Mouse (Mus musculus) forebrain, embryonic 12.5 days (tissue): ENCODE measurements at regions not wholly inside any gene's neighbourhood (a gene's known extent, or its start where the extent isn't known, plus 50 kb on each side); places are given as distances from the start of the nearest gene placed in this dataset.

ENCODE experiments used
- ATAC-seq: fragments of 200-750 bp; cut with Nextera tagmentation; 2 replicates; pipeline ENCODE4 v1.8.0; 2017; ENCODE audit warnings: moderate TSS enrichment; ENCODE audit not compliant: low FRiP score
- H3K27ac ChIP-seq: fragments of 300-500 bp; sonication (generic); 2 replicates; pipeline ENCODE4 v1.5.1; 2016; ENCODE audit warnings: mild to moderate bottlenecking
- H3K27me3 ChIP-seq: fragments of 300-500 bp; sonication (generic); 2 replicates; pipeline ENCODE4 v1.6.1; 2016; ENCODE audit warnings: mild to moderate bottlenecking
- H3K36me3 ChIP-seq: fragments of 300-500 bp; sonication (generic); replicated peaks from 2 replicates; pipeline ENCODE4 v1.6.1; 2016; ENCODE audit warnings: mild to moderate bottlenecking
- H3K4me1 ChIP-seq: fragments of 300-500 bp; sonication (generic); 2 replicates; pipeline ENCODE4 v1.6.1; 2016
- H3K4me2 ChIP-seq: fragments of 300-500 bp; sonication (generic); 2 replicates; pipeline ENCODE4 v1.6.1; 2016; ENCODE audit warnings: mild to moderate bottlenecking, moderate library complexity
- H3K4me3 ChIP-seq: fragments of 300-500 bp; sonication (generic); replicated peaks from 2 replicates; pipeline ENCODE4 v1.5.1; 2016; ENCODE audit warnings: mild to moderate bottlenecking
- H3K9ac ChIP-seq: fragments of 300-500 bp; sonication (generic); 2 replicates; pipeline ENCODE4 v1.6.1; 2016; ENCODE audit warnings: mild to moderate bottlenecking
- H3K9me3 ChIP-seq: fragments of 300-500 bp; sonication (generic); 2 replicates; pipeline ENCODE4 v1.6.1; 2016
- WGBS: fragments of 180-500 bp; shearing (Covaris S2); methylation state at CpG from one replicate; pipeline ENCODE4 v1.1.7; 2016; 5-methylcytosine and 5-hydroxymethylcytosine counted together

GRCm38 (mm10) chr6:143595486-143595885, 428.5 kb downstream of the Etnk1 start:
- Histone ChIP-seq H3K9me3 (no peaks in the 10 kb centered on the region), H3K27me3 (no peaks in the 10 kb centered on the region), H3K4me2 (no peak overlapping the region), H3K4me3 (no peak overlapping the region), H3K36me3 (no peaks in the 10 kb centered on the region), H3K9ac (no peak overlapping the region), H3K4me1 (no peaks in the 10 kb centered on the region), H3K27ac (no peak overlapping the region)
- no peak for ATAC-seq
- 34% methylated on average over 2 of the region's 2 CpGs for WGBS

DNA sequence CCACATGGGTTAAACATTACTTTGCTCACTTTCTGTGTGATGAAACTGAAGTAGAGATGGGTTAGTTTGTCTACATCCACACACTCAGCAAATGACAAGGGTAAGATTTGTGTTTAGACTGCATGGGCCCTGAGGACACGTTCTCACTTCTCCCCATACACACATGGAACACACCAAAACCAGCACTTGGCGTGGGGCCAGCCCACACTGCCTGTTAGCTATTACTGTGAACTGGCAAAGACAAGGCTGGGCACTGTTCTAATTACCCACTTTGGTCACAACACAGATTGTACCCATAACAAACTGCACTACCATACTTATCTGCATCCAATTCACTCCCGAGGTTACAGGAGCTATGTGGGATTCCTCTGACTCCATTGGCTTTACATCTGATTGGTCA, 430.4 kb downstream of the Etnk1 start:
- ATAC-seq: no peak
- H3K27ac ChIP-seq: no peak overlapping the region

GRCm38 (mm10) chr6:143598916-143599315, 431.9 kb downstream of the Etnk1 start:
- Histone ChIP-seq H3K4me1 (no peaks in the 10 kb centered on the region), H3K27ac (no peak overlapping the region)
- 87% methylated on average over 4 of the region's 4 CpGs for WGBS

More for the DNA sequence above, 430.4 kb downstream of the Etnk1 start:
- Histone ChIP-seq H3K4me1 (no peaks in the 10 kb centered on the region), H3K27me3 (no peaks in the 10 kb centered on the region), H3K9ac (no peak overlapping the region), H3K4me3 (no peak overlapping the region), H3K36me3 (no peaks in the 10 kb centered on the region), H3K4me2 (no peak overlapping the region), H3K9me3 (no peaks in the 10 kb centered on the region)
- 80% methylated on average over 3 of the region's 3 CpGs for WGBS

GRCm38 (mm10) chr6:143609100-143609499, 442.1 kb downstream of the Etnk1 start:
- Histone ChIP-seq H3K9me3 (no peaks in the 10 kb centered on the region), H3K4me2 (no peak overlapping the region), H3K36me3 (no peaks in the 10 kb centered on the region), H3K4me1 (no peaks in the 10 kb centered on the region), H3K4me3 (no peak overlapping the region), H3K27me3 (0 out of 2 replicates have a peak, but pooled peaks cover 5% of the 10 kb centered on the region), H3K9ac (no peak overlapping the region), H3K27ac (no peak overlapping the region)
- no peak for ATAC-seq
- WGBS: 76% methylated on average over 1 of the region's 1 CpGs

More at GRCm38 (mm10) chr6:143598916-143599315, 431.9 kb downstream of the Etnk1 start:
- no peaks in the 10 kb centered on the region for H3K9me3 ChIP-seq
- H3K4me3 ChIP-seq: no peak overlapping the region
- no peak overlapping the region for H3K4me2 ChIP-seq
- no peak for ATAC-seq
- no peak overlapping the region for H3K9ac ChIP-seq
- H3K27me3 ChIP-seq: no peaks in the 10 kb centered on the region
- no peaks in the 10 kb centered on the region for H3K36me3 ChIP-seq

DNA sequence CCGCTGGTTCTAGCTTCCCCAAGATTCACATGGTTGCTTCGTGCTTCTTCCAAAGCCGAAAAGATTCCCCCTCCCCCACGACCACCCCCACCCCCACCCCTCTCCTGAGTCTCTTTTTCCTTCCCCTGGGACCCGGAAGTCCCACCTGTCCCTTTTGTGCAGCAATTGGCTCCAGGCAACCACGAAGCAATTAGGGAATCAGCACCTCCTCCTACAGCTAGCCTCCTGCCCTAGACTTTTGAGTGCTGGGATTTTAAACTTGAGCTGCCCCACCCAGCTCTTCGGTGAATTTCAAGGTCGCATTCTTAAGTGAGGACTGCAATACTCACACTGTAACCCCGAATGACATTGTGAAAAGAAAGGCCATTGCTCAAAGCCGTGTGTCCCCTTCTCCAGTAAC, 445.9 kb downstream of the Etnk1 start:
- ATAC-seq: no peak
- no peak overlapping the region for H3K27ac ChIP-seq
- no peak overlapping the region for H3K4me3 ChIP-seq
- WGBS: 80% methylated on average over 10 of the region's 10 CpGs
- H3K9ac ChIP-seq: no peak overlapping the region
- no peaks in the 10 kb centered on the region for H3K9me3 ChIP-seq
- no peaks in the 10 kb centered on the region for H3K27me3 ChIP-seq
- H3K36me3 ChIP-seq: no peaks in the 10 kb centered on the region
- H3K4me2 ChIP-seq: no peak overlapping the region
- H3K4me1 ChIP-seq: no peaks in the 10 kb centered on the region

DNA sequence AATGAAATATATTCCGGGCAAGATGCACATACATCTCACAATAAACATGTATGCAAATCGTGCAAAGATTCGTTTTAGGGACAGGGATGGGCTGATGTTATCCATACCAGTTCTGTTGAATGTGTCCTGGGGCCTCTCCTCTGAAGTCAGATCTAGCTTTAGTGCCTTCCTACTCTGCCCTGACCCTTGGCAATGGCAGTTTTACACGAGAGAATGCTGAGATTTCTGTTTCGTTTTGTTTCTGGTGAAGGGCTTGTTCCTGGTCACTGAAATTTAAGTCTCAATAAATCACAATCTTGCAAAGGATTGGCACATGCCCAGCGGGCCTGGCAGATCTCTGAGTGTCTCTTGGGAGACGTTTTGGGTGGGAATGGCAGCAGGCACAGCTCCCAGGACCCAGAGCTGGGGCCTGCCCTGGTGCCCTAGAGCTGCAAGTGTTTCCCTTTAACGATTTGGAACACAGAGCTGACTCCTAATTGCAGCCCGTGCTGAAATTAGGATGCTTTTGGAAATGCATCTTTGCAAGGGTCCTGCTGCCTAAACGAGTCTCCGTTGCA, 447.5 kb downstream of the Etnk1 start:
- no peaks in the 10 kb centered on the region for H3K27me3 ChIP-seq
- no peaks in the 10 kb centered on the region for H3K36me3 ChIP-seq
- WGBS: 74% methylated on average over 11 of the region's 11 CpGs
- H3K4me3 ChIP-seq: no peak overlapping the region
- H3K9ac ChIP-seq: no peak overlapping the region
- no peaks in the 10 kb centered on the region for H3K9me3 ChIP-seq
- H3K27ac ChIP-seq: no peak overlapping the region
- no peak overlapping the region for H3K4me2 ChIP-seq
- ATAC-seq: no peak
- no peaks in the 10 kb centered on the region for H3K4me1 ChIP-seq

GRCm38 (mm10) chr6:143615361-143615760, 448.3 kb downstream of the Etnk1 start:
- Histone ChIP-seq H3K27me3 (no peaks in the 10 kb centered on the region), H3K4me1 (no peaks in the 10 kb centered on the region), H3K4me3 (no peak overlapping the region), H3K36me3 (no peaks in the 10 kb centered on the region), H3K27ac (no peak overlapping the region), H3K9me3 (no peaks in the 10 kb centered on the region), H3K9ac (no peak overlapping the region), H3K4me2 (no peak overlapping the region)
- 86% methylated on average over 8 of the region's 8 CpGs for WGBS
- no peak for ATAC-seq

- 89% methylated on average over 4 of the region's 4 CpGs for WGBS
- H3K9me3 ChIP-seq: no peaks in the 10 kb centered on the region
- ATAC-seq: no peak
- H3K36me3 ChIP-seq: no peaks in the 10 kb centered on the region
- H3K27ac ChIP-seq: no peak overlapping the region
- no peaks in the 10 kb centered on the region for H3K4me1 ChIP-seq
- no peak overlapping the region for H3K9ac ChIP-seq
- no peak overlapping the region for H3K4me2 ChIP-seq
- H3K27me3 ChIP-seq: no peaks in the 10 kb centered on the region
- no peak overlapping the region for H3K4me3 ChIP-seq
These were observed 449.4 kb downstream of the Etnk1 start for GRCm38 (mm10) chr6:143616386-143616785.

DNA sequence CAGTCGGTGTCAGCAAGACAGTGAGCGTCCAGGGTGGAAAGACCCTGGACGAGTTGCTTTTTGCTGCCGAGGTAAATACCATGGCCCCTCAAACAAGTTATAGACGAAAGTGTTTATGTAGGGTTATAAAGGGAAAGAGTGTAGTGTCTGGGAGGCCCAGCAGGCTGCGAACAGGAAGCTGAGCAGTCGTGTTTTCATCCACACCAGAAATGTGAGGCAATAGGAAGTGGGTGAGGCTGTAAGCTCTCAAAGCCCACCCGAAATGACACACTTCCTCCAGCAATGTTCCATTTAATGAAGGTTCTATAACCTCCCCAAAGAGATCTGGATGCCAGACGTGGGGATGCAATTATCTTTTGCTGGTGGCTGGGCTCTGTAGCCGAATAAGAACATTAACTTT, 451.5 kb downstream of the Etnk1 start:
- H3K36me3 ChIP-seq: no peaks in the 10 kb centered on the region
- no peaks in the 10 kb centered on the region for H3K9me3 ChIP-seq
- no peak for ATAC-seq
- no peak overlapping the region for H3K27ac ChIP-seq
- no peak overlapping the region for H3K4me2 ChIP-seq
- no peaks in the 10 kb centered on the region for H3K4me1 ChIP-seq
- 63% methylated on average over 10 of the region's 10 CpGs for WGBS
- no peak overlapping the region for H3K4me3 ChIP-seq
- no peaks in the 10 kb centered on the region for H3K27me3 ChIP-seq
- no peak overlapping the region for H3K9ac ChIP-seq

GRCm38 (mm10) chr6:143620583-143620982, 453.6 kb downstream of the Etnk1 start:
- Histone ChIP-seq H3K9me3 (no peaks in the 10 kb centered on the region), H3K4me2 (no peak overlapping the region), H3K27ac (no peak overlapping the region), H3K9ac (no peak overlapping the region), H3K4me3 (no peak overlapping the region), H3K27me3 (no peaks in the 10 kb centered on the region), H3K4me1 (no peaks in the 10 kb centered on the region), H3K36me3 (no peaks in the 10 kb centered on the region)
- ATAC-seq: no peak
- WGBS: 82% methylated on average over 2 of the region's 2 CpGs

DNA sequence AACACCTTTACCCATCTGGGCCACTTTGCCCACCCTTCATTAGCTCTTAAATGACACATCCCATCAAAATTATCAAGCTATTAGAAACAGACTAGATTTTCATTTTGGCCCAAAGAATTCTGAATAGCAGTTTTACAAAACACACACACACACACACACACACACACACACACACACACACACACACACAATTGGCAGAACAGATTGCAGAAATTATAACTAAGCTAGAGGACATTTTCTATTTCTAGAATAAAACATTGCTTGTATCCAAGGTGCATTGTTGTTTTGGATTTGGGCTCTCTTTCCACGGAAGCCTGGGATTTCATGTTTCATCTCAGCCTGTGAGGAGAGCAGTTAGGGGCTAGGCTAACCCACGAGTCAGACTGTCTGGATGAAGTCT, 455.1 kb downstream of the Etnk1 start:
- H3K36me3 ChIP-seq: no peaks in the 10 kb centered on the region
- WGBS: 77% methylated on average over 2 of the region's 2 CpGs

DNA sequence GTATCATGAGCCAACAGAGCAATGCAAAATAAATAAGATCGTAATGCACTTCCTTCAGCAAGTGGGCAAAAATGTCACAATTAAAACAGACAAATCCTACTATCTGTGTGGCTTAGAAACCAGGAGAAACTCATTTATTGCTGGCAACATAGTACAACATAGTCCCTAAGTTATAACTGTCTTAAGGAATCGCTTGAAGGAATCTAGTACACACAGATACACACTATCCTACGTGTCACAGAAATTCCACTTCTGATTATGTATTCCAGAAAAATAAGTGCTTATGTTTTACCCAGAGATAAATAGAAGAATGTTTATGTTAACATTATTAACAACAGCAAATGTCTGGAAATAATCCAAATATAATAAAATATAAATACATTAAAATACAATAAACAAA, 457.9 kb downstream of the Etnk1 start:
- no peak overlapping the region for H3K4me2 ChIP-seq
- no peaks in the 10 kb centered on the region for H3K9me3 ChIP-seq
- no peaks in the 10 kb centered on the region for H3K4me1 ChIP-seq
- ATAC-seq: no peak
- H3K4me3 ChIP-seq: no peak overlapping the region
- H3K36me3 ChIP-seq: no peaks in the 10 kb centered on the region
- H3K9ac ChIP-seq: no peak overlapping the region
- H3K27me3 ChIP-seq: no peaks in the 10 kb centered on the region
- WGBS: 92% methylated on average over 3 of the region's 3 CpGs
- no peak overlapping the region for H3K27ac ChIP-seq

More for the DNA sequence above, 455.1 kb downstream of the Etnk1 start:
- Histone ChIP-seq H3K9ac (no peak overlapping the region), H3K9me3 (no peaks in the 10 kb centered on the region), H3K4me1 (no peaks in the 10 kb centered on the region), H3K27me3 (no peaks in the 10 kb centered on the region), H3K27ac (no peak overlapping the region), H3K4me2 (no peak overlapping the region), H3K4me3 (no peak overlapping the region)
- ATAC-seq: no peak

DNA sequence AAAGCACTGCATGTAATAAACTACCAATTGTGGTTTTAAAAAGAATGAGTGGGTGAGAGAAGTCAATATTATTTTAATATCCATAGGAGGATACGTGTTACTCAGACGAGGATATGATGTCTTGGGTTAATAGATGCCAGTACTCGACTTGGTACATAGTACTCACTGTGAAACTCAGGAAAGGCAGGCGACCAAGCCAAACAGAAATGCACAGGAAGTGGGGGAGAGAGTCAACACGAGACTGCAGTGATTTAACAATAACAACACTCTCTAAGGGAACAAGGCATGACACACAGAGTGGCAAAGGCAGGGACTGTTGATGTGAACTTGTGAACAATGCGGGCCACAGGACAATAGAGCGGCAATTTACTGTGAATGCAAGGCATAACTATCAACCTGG, 464.6 kb downstream of the Etnk1 start:
- Histone ChIP-seq H3K4me2 (no peak overlapping the region), H3K27me3 (no peaks in the 10 kb centered on the region), H3K27ac (no peak overlapping the region), H3K9me3 (no peaks in the 10 kb centered on the region), H3K9ac (no peak overlapping the region), H3K4me1 (no peaks in the 10 kb centered on the region), H3K36me3 (no peaks in the 10 kb centered on the region), H3K4me3 (no peak overlapping the region)
- 79% methylated on average over 7 of the region's 7 CpGs for WGBS
- no peak for ATAC-seq
